Mouse (Mus musculus) brain, embryonic 18.5 days (tissue): ENCODE results near the gene Auts2.
A peak's percentile ranks its signal among the peaks of the same experiment; 100 is the strongest.

Experiments used
- DNase-seq: peaks from one replicate; pipeline ENCODE4 v3.0.0-alpha.2; 2012; ENCODE audit warnings: low read depth, low spot score

The Auts2 gene

GRCm38 (mm10) chr5:132098461-132098860 lies 444.7 kb downstream of the Auts2 start:
- no peak for DNase-seq

- DNase-seq: no peak
These were observed 450.4 kb downstream of the Auts2 start for GRCm38 (mm10) chr5:132092721-132093120.

- no peak for DNase-seq
These were observed 453.5 kb downstream of the Auts2 start for GRCm38 (mm10) chr5:132089496-132090250.

- no peak for DNase-seq
These were observed 454.6 kb downstream of the Auts2 start for GRCm38 (mm10) chr5:132088585-132088984.

- DNase-seq: no peak
These were observed 459.3 kb downstream of the Auts2 start for GRCm38 (mm10) chr5:132083753-132084326.

GRCm38 (mm10) chr5:132075942-132076341 lies 467.2 kb downstream of the Auts2 start:
- no peak for DNase-seq

- peak; percentile 69 for DNase-seq
These were observed 468.3 kb downstream of the Auts2 start for GRCm38 (mm10) chr5:132074724-132075374.

- no peak for DNase-seq
These were observed 468.8 kb downstream of the Auts2 start for GRCm38 (mm10) chr5:132074360-132074723.

- no peak for DNase-seq
These were observed 469.3 kb downstream of the Auts2 start for GRCm38 (mm10) chr5:132073677-132074359.

GRCm38 (mm10) chr5:132072356-132072755 lies 470.8 kb downstream of the Auts2 start:
- no peak for DNase-seq

- DNase-seq: no peak
These were observed 475.1 kb downstream of the Auts2 start for GRCm38 (mm10) chr5:132067750-132068739.

GRCm38 (mm10) chr5:132060116-132060515 lies 483.0 kb downstream of the Auts2 start:
- DNase-seq: no peak

- no peak for DNase-seq
These were observed 490.5 kb downstream of the Auts2 start for GRCm38 (mm10) chr5:132052637-132053036.

- DNase-seq: no peak
These were observed 503.6 kb downstream of the Auts2 start for GRCm38 (mm10) chr5:132039584-132039983.

- peak; percentile 56 for DNase-seq
These were observed 509.4 kb downstream of the Auts2 start for GRCm38 (mm10) chr5:132033491-132034350.

GRCm38 (mm10) chr5:132030941-132031531 lies 512.1 kb downstream of the Auts2 start:
- no peak for DNase-seq

GRCm38 (mm10) chr5:132029638-132030037 lies 513.5 kb downstream of the Auts2 start:
- peak; percentile 73 for DNase-seq

- DNase-seq: no peak
These were observed 514.1 kb downstream of the Auts2 start for GRCm38 (mm10) chr5:132029038-132029437.

GRCm38 (mm10) chr5:132027859-132028498 lies 515.2 kb downstream of the Auts2 start:
- peak; percentile 59 for DNase-seq
